Mouse (Mus musculus): Measurements from ENCODE around the gene Krtap5-5. TPM values are rescaled to one million over a fixed set of nuclear protein-coding genes. Genes with fewer than 3 reads are reported as not detected.
"Not testable (repeated sequence)": the region's sequence is repeated elsewhere in the genome, so short reads cannot be mapped to it uniquely, and the experiment has no call there.

Krtap5-5 gene
- not detected for total RNA-seq (2021)

DNA sequence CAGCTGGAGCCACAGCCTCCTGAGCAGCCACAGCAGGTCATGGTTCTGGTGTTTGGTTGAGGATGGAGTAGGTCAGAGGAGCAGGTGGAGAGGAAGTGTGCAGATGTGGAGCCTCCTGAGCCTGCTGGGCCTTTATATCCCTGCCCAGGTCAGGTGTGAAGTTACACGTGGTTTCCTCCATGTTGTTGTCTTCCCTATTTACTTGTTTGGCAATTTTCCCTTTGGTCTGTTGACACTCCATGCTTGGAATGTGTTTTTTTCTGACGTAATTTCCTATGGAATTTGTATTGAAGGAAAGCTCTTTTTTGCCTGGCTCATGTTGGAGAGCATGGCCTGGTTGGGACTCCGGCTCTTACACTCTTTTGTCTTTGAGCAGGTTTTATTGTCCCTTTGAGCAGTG, at the start of gene Krtap5-5:
TSS of gene Krtap5-5 (minus strand) at position 101 of the 400 bp plus-strand sequence.
- intact Hi-C loops (cut with DNase I); DNase-seq (ENCODE audit: low spot score): not testable (repeated sequence)

DNA sequence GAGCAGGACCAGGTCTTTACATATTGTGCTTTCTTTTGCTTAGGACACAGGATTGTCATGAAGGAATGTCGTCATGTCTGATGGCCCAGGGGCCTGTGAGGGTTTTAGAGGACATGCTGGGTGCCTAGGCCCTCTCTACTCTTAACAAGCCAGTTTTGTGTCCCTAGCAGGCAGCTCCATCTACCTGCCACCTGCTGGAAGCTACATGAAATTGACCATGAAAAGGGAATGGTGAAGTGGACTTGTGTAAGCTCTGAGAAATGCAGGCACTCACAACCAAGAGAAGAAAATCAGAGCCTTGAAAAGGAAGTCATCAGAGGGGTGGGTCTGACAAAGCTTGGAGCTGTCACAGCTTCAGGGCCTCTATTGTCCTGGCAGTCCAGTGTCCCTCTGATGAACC, 49.5 kb upstream of the Krtap5-5 start:
- DNase-seq (ENCODE audit: low spot score); intact Hi-C loops (cut with DNase I): not testable (repeated sequence)

DNA sequence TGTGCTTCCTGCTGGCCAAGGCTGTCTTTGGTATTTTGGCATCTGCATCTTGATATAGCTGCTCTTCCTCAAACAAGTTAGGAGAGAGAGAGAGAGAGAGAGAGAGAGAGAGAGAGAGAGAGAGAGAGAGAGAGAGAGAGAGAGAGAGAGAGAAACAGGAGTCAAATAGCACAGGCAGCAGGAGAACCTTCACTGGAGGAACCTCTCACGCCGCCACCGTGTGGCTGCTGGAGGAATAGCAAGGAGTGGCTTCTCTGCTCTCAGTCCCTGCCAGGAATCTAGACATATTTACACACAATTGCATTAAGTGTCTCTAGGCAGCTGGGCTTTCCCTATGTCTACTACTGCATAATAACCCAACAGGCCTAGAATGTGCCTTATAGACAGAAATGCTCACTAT, 48.4 kb upstream of the Krtap5-5 start:
- DNase-seq (ENCODE audit: low spot score): not testable (repeated sequence)
- intact Hi-C loops (cut with DNase I): loop anchor here (1.0 kb wide), 1 partner anchor 15 kb away; no protein-coding TSS in a partner anchor

DNA sequence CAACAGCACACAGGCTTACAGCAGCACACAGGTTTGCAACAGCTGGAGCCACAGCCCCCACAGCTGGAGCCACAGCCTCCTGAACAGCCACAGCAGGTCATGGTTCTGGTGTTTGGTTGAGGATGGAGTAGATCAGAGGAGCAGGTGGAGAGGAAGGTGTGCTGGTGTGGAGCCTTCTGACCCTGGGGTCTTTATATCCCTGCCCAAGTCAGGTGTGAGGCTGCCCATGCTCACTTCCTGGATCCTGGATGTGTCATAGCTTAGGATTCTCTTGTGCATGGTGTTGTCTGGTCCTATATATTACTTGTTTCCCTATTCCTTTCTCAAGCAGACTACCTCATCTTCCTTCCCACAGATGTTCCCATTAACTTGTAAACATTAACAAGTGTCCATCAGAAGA, 44.5 kb upstream of the Krtap5-5 start, which contains the start of gene Gm4559:
TSS of gene Gm4559 (minus strand) at position 101 of the 400 bp plus-strand sequence.
- intact Hi-C loops (cut with DNase I); DNase-seq (ENCODE audit: low spot score): not testable (repeated sequence)

DNA sequence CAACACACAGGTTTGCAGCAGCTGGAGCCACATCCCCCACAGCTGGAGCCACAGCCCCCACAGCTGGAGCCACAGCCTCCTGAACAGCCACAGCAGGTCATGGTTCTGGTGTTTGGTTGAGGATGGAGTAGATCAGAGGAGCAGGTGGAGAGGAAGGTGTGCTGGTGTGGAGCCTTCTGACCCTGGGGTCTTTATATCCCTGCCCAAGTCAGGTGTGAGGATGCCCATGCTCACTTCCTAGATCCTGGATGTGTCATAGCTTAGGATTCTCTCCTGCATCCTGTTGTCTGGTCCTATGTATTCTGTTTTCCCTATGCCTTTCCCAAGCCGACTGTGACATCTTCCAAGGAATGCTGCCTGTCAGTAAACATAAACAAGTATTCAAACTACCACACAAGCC, 28.5 kb upstream of the Krtap5-5 start, which contains the start of gene Gm2431:
TSS of gene Gm2431 (minus strand) at position 101 of the 400 bp plus-strand sequence.
- not testable (repeated sequence) for DNase-seq (ENCODE audit: low spot score)

DNA sequence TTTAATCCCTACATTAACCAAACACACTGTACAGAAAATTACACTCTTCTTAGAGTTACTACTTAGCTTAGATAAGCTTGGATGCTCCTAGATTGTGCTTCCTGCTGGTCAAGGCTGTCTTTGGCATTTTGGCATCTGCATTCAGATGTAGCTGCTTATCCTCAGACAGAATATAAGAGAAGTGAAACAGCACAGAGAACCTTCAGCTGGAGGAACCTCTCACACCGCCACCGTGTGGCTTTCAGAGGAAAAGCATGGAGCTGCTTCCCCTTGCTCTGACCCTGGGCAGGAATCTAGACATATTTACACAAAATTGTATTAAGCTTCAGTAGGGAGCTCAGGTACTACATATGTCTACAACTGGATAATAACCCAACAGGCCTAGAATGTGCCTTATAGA, 25.7 kb upstream of the Krtap5-5 start:
- no peak for DNase-seq (ENCODE audit: low spot score)

More for the DNA sequence above, 28.5 kb upstream of the Krtap5-5 start, which contains the start of gene Gm2431:
- intact Hi-C loops (cut with DNase I): not testable (repeated sequence)

DNA sequence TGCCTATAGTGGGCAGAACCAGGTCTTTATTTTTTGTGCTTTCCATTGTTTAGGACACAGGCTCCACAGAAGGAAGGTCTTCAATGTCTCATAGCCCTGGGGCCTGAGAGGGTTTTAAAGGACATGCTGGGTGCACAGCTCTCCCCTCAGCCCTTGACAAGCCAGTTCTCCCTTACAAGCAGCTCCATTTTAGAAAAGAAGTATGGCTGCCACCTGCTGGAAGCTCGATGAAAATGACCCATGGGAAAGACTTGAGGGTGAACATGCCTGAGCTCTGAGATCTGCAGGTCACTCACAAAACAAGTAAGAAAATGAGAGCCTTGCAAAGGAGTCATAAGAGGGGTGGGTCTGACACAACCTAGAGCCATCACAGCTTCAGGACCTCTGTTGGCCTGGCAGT, 20.1 kb upstream of the Krtap5-5 start:
- intact Hi-C loops (cut with DNase I): loop anchor here (1.0 to 5.0 kb wide), 2 partner anchors 105 to 178 kb away; no protein-coding TSS in a partner anchor
- no peak for DNase-seq (ENCODE audit: low spot score)

More for the DNA sequence above, 25.7 kb upstream of the Krtap5-5 start:
- intact Hi-C loops (cut with DNase I): no loop called here

DNA sequence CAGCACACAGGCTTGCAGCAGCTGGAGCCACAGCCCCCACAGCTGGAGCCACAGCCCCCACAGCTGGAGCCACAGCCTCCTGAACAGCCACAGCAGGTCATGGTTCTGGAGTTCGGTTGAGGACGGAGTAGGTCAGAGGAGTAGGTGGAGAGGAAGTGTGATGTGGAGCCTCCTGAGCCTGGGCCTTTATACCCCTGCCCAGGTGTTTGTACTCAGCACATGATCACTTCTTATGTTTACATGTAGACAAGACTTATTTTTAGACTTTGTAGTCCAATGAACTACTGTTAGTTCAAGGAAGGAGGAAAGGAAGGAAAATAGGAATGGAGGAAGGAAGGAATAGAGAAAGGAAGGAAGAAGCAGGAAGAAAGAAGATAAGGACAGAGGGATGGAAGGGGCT, 11.2 kb upstream of the Krtap5-5 start, which contains the start of gene Gm40460:
TSS of gene Gm40460 (minus strand) at position 101 of the 400 bp plus-strand sequence.
- no peak for DNase-seq (ENCODE audit: low spot score)
- intact Hi-C loops (cut with DNase I): no loop called here

DNA sequence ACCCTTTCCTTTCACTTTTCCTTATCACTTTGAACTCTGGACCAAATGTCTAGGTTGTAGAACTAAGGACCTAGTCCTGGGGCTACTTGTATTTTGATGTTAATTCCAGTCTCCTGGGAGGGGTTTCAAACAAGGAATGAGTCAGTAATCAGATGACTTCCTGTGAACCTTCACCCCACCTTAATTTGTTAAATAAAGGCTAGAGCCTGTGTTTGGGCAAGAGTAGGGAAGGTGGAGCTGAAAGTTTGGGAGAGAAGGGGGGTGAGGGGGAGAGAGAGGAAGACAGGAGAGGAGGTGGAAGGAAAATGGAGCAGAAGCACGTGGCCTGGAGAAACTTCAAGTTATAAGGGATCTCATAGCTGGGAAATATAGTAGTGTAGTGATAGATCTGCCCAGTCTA, 1.8 kb upstream of the Krtap5-5 start:
- DNase-seq (ENCODE audit: low spot score): no peak
- intact Hi-C loops (cut with DNase I): no loop called here

DNA sequence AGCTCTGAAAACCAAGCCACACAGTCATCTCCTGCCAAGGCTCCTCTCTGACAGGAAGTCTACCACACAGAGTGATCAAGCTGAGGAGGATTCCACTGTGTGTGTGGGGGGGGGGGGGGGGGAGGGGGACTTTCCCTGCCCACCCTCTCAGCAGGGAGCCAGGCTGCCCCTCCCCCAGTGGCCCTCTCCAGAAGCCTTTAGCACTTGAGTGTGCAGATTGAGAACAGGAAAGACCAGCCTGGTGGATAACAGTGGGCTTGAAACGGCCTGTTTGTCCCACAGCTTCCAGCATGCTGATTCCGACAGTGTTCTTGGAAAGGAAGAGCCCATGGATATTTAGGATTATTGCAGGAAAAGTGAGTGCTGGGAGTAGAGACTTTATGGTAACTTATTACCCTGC, 5.3 kb downstream of the Krtap5-5 start:
- no peak for DNase-seq (ENCODE audit: low spot score)
- intact Hi-C loops (cut with DNase I): no loop called here

DNA sequence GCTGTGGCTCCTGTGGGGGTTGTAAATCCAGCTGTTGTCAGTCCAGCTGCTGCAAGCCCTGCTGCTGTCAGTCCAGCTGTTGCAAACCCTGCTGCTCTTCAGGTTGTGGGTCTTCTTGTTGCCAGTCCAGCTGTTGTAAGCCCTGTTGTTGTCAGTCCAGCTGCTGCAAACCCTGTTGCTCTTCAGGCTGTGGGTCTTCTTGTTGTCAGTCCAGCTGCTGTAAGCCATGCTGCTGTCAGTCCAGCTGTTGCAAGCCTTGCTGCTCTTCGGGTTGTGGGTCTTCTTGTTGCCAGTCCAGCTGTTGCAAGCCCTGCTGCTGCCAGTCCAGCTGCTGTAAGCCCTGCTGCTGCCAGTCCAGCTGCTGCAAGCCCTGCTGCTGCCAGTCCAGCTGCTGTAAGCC, 17.6 kb downstream of the Krtap5-5 start:
- intact Hi-C loops (cut with DNase I); DNase-seq (ENCODE audit: low spot score): not testable (repeated sequence)

DNA sequence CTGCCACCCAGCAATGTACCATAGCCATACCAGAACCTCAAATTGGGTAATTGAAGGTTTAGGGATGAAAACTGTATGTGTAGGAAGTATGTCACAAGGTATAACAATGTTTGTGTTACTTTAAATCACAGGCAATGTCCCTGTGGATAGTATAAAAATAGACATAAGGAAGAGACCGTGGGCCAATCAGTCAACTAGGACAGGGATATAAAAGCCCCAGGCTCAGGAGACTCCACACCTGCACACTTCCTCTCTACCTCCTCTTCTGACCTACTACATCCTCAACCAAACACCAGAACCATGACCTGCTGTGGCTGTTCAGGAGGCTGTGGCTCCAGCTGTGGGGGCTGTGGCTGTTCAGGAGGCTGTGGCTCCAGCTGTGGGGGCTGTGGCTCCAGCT, 18.2 kb downstream of the Krtap5-5 start, which contains the start of gene Gm7579:
TSS of gene Gm7579 (plus strand) at position 301 of the 400 bp plus-strand sequence.
- intact Hi-C loops (cut with DNase I): no loop called here
- no peak for DNase-seq (ENCODE audit: low spot score)

DNA sequence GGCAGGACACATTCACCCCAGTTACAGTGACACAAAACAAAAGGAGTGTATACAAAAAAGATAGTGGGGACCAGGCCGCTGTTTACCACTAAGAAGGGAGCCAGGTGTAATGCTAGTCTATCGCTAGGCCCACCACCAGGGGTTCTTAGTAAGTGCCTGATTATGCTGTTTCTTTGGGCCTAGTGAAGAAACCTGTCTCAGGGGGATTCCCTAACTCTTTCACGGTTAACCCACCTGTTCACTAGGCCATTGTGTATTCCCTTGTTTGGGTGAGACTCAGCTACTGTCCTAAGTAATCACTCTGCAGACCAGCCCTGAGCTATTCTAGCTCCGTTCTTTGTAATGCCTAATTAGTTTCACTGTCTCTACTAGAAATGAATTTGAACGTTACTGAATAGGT, 22.9 kb downstream of the Krtap5-5 start:
- intact Hi-C loops (cut with DNase I); DNase-seq (ENCODE audit: low spot score): not testable (repeated sequence)

DNA sequence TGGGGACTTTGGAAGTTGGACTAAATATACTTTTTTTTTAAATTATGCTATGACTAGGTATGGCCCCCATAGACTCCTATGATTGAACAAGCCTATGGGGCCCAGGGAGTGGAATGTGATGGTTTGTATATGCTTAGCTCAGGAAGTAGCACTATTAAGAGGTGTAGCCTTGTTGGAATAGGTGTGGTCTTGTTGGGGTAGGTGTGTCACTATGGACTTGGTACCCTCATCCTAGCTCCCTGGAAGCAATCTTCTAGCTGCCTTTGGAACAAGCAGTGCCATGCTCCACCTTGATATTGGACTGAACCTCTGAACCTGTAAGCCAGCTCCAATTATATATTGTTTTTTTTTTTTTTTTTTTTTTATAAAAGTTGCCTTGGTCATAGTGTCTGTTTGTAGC, 24.3 kb downstream of the Krtap5-5 start:
- intact Hi-C loops (cut with DNase I): no loop called here
- DNase-seq (ENCODE audit: low spot score): no peak

DNA sequence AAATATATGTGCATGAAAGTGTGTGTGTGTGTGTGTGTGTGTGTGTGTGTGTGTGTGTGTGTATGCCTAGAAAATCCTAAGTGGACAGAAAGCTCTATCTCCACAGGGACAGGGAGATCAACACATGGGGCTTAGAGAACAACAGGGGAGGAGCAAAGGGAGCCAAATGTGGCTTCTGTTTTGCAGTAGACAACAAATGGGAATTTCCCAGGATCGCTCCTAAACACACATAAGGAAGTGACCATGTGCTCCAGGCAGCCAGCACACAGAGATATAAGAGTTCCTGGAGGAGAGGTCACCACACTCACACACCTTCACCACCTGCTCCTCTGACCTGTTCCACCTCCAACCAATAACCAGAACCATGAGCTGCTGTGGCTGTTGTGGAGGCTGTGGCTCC, 28.7 kb downstream of the Krtap5-5 start, which contains the start of gene Krtap5-3:
TSS of gene Krtap5-3 (plus strand) at position 301 of the 400 bp plus-strand sequence.
- no peak for DNase-seq (ENCODE audit: low spot score)
- intact Hi-C loops (cut with DNase I): no loop called here

DNA sequence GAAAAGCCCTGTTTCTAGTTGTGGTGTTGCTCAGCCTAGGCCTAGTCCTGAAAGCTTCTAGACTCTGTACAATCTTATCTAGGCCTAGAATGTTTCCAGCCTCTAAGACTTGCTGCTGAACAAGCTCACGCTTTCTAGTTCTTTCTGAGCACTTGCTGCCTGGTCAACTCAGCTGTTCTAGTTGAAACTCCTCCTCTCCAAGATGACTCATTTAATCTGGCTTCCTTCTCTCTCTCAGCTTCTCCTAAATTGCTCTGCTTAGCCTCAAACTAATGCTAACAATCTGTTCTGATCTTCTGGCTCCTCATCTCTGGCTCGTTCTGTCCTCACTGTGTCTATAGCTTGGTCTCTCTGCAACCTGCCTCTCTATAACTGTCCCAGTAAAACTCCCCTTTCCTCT, 31.0 kb downstream of the Krtap5-5 start:
- DNase-seq (ENCODE audit: low spot score): no peak
- intact Hi-C loops (cut with DNase I): no loop called here

DNA sequence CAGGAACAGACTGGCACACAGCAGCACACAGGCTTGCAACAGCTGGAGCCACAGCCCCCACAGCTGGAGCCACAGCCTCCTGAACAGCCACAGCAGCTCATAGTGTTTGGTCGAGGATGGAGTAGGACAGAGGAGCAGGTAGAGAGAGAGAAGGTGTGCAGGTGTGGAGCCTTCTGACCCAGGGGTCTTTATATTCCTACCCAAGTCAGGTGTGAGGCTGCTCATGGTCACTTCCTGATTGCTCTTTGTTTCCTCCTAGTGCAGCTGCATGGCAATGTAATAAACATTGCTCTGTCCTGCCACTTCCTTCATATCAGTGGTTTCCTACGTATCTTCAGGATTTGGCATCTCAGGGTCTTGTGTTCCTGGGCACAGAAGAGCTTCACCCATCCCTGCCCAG, 39.5 kb downstream of the Krtap5-5 start, which contains the start of gene Gm10153:
TSS of gene Gm10153 (minus strand) at position 101 of the 400 bp plus-strand sequence.
- no peak for DNase-seq (ENCODE audit: low spot score)
- intact Hi-C loops (cut with DNase I): no loop called here

DNA sequence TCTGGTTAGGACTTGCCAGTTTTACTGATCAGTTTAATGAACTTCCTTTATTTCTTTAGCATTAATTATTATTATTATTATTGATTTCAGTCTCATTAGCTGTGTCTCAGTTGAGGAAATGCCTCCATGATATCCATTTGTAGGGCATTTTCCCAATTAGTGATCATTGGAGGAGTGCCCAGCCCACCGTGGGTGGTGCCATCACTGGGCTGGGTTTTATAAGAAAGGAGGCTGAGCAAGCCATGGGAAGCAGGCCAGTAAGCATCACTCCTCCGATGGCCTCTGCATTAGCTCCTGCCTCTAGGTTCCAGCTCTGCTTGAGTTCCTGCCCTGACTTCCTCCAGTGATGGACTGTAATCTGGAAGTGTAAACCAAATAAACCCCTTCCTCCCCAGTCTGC, 41.6 kb downstream of the Krtap5-5 start:
- DNase-seq (ENCODE audit: low spot score): no peak
- intact Hi-C loops (cut with DNase I): no loop called here

DNA sequence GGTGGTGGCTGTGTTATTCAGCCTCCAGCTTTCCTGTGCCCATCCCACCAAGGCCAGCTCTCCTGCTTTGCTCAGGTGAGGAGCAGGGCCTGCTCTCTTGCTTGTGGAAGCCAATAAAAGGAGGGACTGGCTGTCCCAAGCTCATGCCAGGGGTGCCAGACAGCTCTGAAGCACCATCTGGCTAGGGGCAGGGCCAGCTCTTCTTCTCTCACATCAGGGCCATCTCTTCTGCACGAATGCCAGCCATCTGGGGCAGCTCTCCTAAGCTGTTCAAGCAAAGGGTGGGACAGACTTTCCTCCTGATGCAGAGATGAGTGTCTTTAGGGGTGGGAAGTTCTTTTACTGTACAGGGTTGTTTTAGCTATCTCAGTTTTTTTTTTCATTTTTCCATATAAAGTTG, 48.8 kb downstream of the Krtap5-5 start:
- intact Hi-C loops (cut with DNase I): no loop called here

More for the DNA sequence above, 48.8 kb downstream of the Krtap5-5 start:
- DNase-seq (ENCODE audit: low spot score): no peak

All from heart, postnatal 25 days (tissue).